Mouse (Mus musculus) intestine, embryonic 14.5 days (tissue): ENCODE results near the gene Fto. TPM values are rescaled to one million over a fixed set of nuclear protein-coding genes. Genes with fewer than 3 reads are reported as not detected.

Experiments
- ATAC-seq: fragments of 200-750 bp; cut with Nextera tagmentation; replicated peaks from 2 replicates; pipeline ENCODE4 v1.8.0; 2017; ENCODE audit warnings: low read depth, moderate number of reproducible peaks, moderate TSS enrichment, moderate library complexity; ENCODE audit not compliant: low FRiP score, low TSS enrichment
- DNase-seq: peaks from one replicate; pipeline ENCODE4 v3.0.0-alpha.2; 2018; ENCODE audit warnings: low spot score
- H3K27ac ChIP-seq: fragments of 300-500 bp; sonication (generic); 2 replicates; pipeline ENCODE4 v1.5.1; 2014; ENCODE audit warnings: low read depth, mild to moderate bottlenecking, control low read depth
- H3K27me3 ChIP-seq: fragments of 300-500 bp; sonication (generic); replicated peaks from 2 replicates; pipeline ENCODE4 v1.6.1; 2014; ENCODE audit warnings: low read length, control low read depth; ENCODE audit not compliant: control insufficient read depth, insufficient read depth
- H3K36me3 ChIP-seq: fragments of 300-500 bp; sonication (generic); 2 replicates; pipeline ENCODE4 v1.6.1; 2014; ENCODE audit warnings: low read length, control low read depth; ENCODE audit not compliant: control insufficient read depth, insufficient read depth
- H3K4me1 ChIP-seq: fragments of 300-500 bp; sonication (generic); replicated peaks from 2 replicates; pipeline ENCODE4 v1.6.1; 2014; ENCODE audit warnings: low read length, control low read depth, mixed read lengths; ENCODE audit not compliant: control insufficient read depth, insufficient read depth
- H3K4me2 ChIP-seq: fragments of 300-500 bp; sonication (generic); 2 replicates; pipeline ENCODE4 v1.6.1; 2014; ENCODE audit warnings: low read length
- H3K4me3 ChIP-seq: fragments of 300-500 bp; sonication (generic); 2 replicates; pipeline ENCODE4 v1.5.1; 2014; ENCODE audit warnings: low read depth, low read length, control low read depth, mixed read lengths
- H3K9ac ChIP-seq: fragments of 300-500 bp; sonication (generic); 2 replicates; pipeline ENCODE4 v1.6.1; 2014; ENCODE audit warnings: mild to moderate bottlenecking, low read length
- H3K9me3 ChIP-seq: fragments of 300-500 bp; sonication (generic); 2 replicates; pipeline ENCODE4 v1.6.1; 2016; ENCODE audit warnings: low read length, control low read depth; ENCODE audit not compliant: control insufficient read depth
- WGBS: fragments of 180-500 bp; shearing (Covaris S2); extraction: QIAGEN DNeasy Blood & Tissue Kit; methylation state at CpG from one replicate; pipeline ENCODE4 v1.1.7; 2014; 5-methylcytosine and 5-hydroxymethylcytosine counted together
- polyA plus RNA-seq: library from polyadenylated mRNA; unstranded; fragments of >200 nt; fragmentation: Nextera tagmentation; extraction: Ambion mirVana; gene quantifications from 2 replicates; pipeline ENCODE4 v1.2.1, GENCODE M21; 2014

Gene Fto
- polyA plus RNA-seq, 1 experiment from 2014 or later = 77.7 TPM

GRCm38 (mm10) chr8:91493373-91493772 lies 180.0 kb downstream of the Fto start:
- 73% methylated on average over 8 of the region's 8 CpGs for WGBS
- Histone ChIP-seq H3K27ac (no peak overlapping the region), H3K9ac (no peak overlapping the region), H3K9me3 (no peaks in the 10 kb centered on the region), H3K4me1 (peaks cover 4% of the 10 kb centered on the region; the same call in 1 of the 2 replicates), H3K4me2 (no peak overlapping the region), H3K27me3 (no peaks in the 10 kb centered on the region), H3K4me3 (no peak overlapping the region), H3K36me3 (no peaks in the 10 kb centered on the region)
- no peak for DNase-seq
- no peak for ATAC-seq

GRCm38 (mm10) chr8:91494501-91495259 lies 181.4 kb downstream of the Fto start:
- peaks cover 4% of the 10 kb centered on the region; the same call in 1 of the 2 replicates for H3K4me1 ChIP-seq

GRCm38 (mm10) chr8:91495260-91495601 lies 181.9 kb downstream of the Fto start:
- H3K4me3 ChIP-seq = no peak overlapping the region
- ATAC-seq (no peak), DNase-seq (no peak)
- no peak overlapping the region for H3K4me2 ChIP-seq
- H3K36me3 ChIP-seq = no peaks in the 10 kb centered on the region
- 76% methylated on average over 2 of the region's 2 CpGs for WGBS
- H3K4me1 ChIP-seq = no peaks in the 10 kb centered on the region
- no peaks in the 10 kb centered on the region for H3K27me3 ChIP-seq
- no peak overlapping the region for H3K9ac ChIP-seq
- no peak overlapping the region for H3K27ac ChIP-seq
- H3K9me3 ChIP-seq = no peaks in the 10 kb centered on the region

More at GRCm38 (mm10) chr8:91494501-91495259, 181.4 kb downstream of the Fto start:
- ATAC-seq (no peak), DNase-seq (no peak)
- Histone ChIP-seq H3K36me3 (no peaks in the 10 kb centered on the region), H3K27me3 (no peaks in the 10 kb centered on the region), H3K9ac (no peak overlapping the region), H3K4me2 (no peak overlapping the region), H3K27ac (no peak overlapping the region), H3K9me3 (no peaks in the 10 kb centered on the region), H3K4me3 (no peak overlapping the region)
- WGBS = 56% methylated on average over 10 of the region's 10 CpGs

GRCm38 (mm10) chr8:91496000-91496399 lies 182.7 kb downstream of the Fto start:
- Histone ChIP-seq H3K36me3 (no peaks in the 10 kb centered on the region), H3K9me3 (no peaks in the 10 kb centered on the region), H3K9ac (no peak overlapping the region), H3K4me1 (no peaks in the 10 kb centered on the region), H3K4me2 (no peak overlapping the region), H3K27ac (no peak overlapping the region), H3K4me3 (no peak overlapping the region), H3K27me3 (no peaks in the 10 kb centered on the region)
- ATAC-seq (no peak), DNase-seq (no peak)

- ATAC-seq (no peak), DNase-seq (no peak)
- Histone ChIP-seq H3K4me2 (no peak overlapping the region), H3K36me3 (no peaks in the 10 kb centered on the region), H3K4me1 (no peaks in the 10 kb centered on the region), H3K27ac (no peak overlapping the region), H3K27me3 (no peaks in the 10 kb centered on the region), H3K4me3 (no peak overlapping the region), H3K9me3 (no peaks in the 10 kb centered on the region), H3K9ac (no peak overlapping the region)
- WGBS = 62% methylated on average over 7 of the region's 7 CpGs
Observed at GRCm38 (mm10) chr8:91496936-91497335, 183.6 kb downstream of the Fto start.

GRCm38 (mm10) chr8:91498611-91499010 lies 185.3 kb downstream of the Fto start:
- ATAC-seq (no peak), DNase-seq (no peak)
- H3K9me3 ChIP-seq = no peaks in the 10 kb centered on the region
- no peaks in the 10 kb centered on the region for H3K36me3 ChIP-seq
- H3K9ac ChIP-seq = no peak overlapping the region
- 0 out of 2 replicates have a peak, but pooled peaks cover 1% of the 10 kb centered on the region for H3K4me1 ChIP-seq
- no peak overlapping the region for H3K4me3 ChIP-seq
- H3K27ac ChIP-seq = no peak overlapping the region
- H3K4me2 ChIP-seq = no peak overlapping the region
- whole genome bisulfite sequencing = 89% methylated on average over 9 of the region's 9 CpGs
- no peaks in the 10 kb centered on the region for H3K27me3 ChIP-seq

GRCm38 (mm10) chr8:91499303-91499702 lies 186.0 kb downstream of the Fto start:
- WGBS = 71% methylated on average over 2 of the region's 2 CpGs
- Histone ChIP-seq H3K9me3 (no peaks in the 10 kb centered on the region), H3K9ac (no peak overlapping the region), H3K27ac (no peak overlapping the region), H3K36me3 (no peaks in the 10 kb centered on the region), H3K4me2 (no peak overlapping the region), H3K27me3 (no peaks in the 10 kb centered on the region), H3K4me1 (0 out of 2 replicates have a peak, but pooled peaks cover 3% of the 10 kb centered on the region), H3K4me3 (no peak overlapping the region)
- DNase-seq (no peak), ATAC-seq (no peak)

- H3K9me3 ChIP-seq = no peaks in the 10 kb centered on the region
- no peak overlapping the region for H3K4me2 ChIP-seq
- no peak for ATAC-seq
- H3K4me1 ChIP-seq = peaks cover 13% of the 10 kb centered on the region; the same call in 1 of the 2 replicates
- H3K4me3 ChIP-seq = no peak overlapping the region
- H3K9ac ChIP-seq = no peak overlapping the region
- H3K27me3 ChIP-seq = no peaks in the 10 kb centered on the region
- no peaks in the 10 kb centered on the region for H3K36me3 ChIP-seq
- WGBS = 84% methylated on average over 11 of the region's 11 CpGs
- no peak for DNase-seq
- H3K27ac ChIP-seq = no peak overlapping the region
Observed at GRCm38 (mm10) chr8:91501960-91502600, 188.8 kb downstream of the Fto start.

GRCm38 (mm10) chr8:91502791-91503190 lies 189.5 kb downstream of the Fto start:
- Histone ChIP-seq H3K9me3 (no peaks in the 10 kb centered on the region), H3K27me3 (no peaks in the 10 kb centered on the region), H3K4me1 (peaks cover 16% of the 10 kb centered on the region), H3K4me2 (no peak overlapping the region), H3K9ac (no peak overlapping the region), H3K36me3 (no peaks in the 10 kb centered on the region), H3K27ac (no peak overlapping the region), H3K4me3 (no peak overlapping the region)
- ATAC-seq (no peak), DNase-seq (no peak)
- WGBS = 64% methylated on average over 5 of the region's 5 CpGs
